Mouse (Mus musculus) kidney, postnatal 4 days (tissue): ENCODE results near the gene Slc30a7.

Experiments used
- DNase-seq, 2 experiments: peaks; one replicate each; pipeline ENCODE4 v3.0.0; 2021; ENCODE audit warnings: mixed read lengths in 2 of 2

Slc30a7 gene

DNA sequence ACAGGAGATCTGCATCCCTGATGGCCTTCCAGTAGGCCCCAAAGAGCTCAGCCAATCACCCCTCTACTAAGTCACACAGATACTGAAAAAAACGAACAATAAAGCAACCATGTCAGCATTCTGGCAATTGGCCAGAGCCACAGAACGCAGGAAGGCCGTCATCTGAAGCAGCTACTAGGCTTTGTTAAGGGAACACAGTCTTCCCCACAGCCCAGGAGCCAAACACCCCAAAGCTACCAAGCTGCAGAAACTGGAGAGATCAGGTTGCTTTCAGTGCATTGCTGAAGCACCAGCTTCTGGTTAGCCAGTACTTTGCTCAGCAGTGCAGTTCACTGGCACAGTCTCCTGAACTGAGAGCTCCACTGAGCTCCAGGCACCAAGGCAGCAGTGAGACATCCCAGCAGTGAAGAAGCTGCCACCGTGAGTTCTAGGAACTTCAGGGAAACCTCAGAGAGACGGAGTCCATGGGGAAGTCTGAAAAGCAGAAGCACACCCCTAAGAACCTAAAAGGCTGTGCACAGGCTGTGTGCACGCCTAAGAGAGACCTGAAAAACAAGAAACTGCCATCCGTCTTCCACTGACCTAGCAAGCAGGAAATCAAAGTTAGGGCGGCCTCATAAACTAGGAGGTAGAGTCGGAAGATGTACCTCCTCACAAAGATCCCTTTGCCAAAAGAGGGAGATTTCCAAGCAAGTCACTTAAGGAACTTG is 21.9 kb downstream of the Slc30a7 start:
- peak; percentile 21 to 49 for DNase-seq

DNA sequence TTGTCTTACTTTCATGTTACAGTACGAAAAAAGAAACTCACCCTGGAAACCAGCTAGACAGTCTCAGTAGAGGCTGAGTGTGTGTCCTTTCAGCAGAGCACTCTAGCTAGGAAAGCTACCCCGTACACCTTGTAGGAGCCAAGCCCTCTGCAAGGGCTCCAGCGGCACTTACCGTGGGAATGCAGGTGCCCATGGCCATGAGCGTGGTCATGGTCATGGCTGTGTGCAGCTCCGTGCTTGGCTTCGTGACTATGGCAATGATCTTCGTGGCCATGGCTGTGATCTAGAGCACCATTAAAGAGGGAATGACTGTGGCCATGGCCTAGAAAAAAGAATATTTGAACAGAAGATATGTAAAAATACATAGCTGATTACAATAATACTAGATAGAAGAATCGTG is 22.6 kb downstream of the Slc30a7 start:
- DNase-seq, result no peak

DNA sequence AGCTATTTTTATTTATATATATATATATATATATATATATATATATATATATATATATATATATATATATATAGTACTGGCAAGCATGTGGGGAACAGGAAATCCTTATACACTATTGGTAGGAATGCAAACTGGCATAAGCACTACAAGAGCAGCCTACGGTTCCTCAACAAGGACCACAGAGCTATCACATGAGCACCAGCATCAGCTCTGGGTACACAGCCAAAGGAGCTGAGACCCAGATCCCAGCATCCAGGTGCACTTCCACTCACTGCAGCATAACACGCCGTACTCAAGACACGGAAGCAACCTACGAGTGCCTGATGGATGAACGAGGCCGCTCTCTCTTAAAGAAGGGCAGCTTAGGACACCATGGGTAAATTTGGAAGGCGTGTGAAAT is 24.0 kb downstream of the Slc30a7 start:
- no peak for DNase-seq

DNA sequence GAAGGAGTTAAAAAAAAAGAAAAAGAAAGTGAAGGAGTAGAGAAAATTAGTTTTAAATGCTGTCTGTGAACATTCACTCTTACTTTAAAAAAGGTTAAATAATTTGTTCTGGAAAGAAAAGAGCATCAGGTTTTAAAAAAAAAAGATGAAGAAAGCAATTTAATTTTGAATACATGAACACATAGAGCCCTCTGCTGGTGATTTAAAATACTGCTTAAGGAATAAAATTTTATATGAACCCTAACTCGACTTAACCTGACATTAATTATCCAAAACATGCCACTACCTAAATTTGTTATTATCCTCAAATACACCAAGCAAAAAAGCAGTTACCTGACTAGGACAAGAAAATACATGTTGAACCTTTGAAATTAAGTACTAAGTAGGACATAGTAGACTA is 28.2 kb downstream of the Slc30a7 start:
- no peak for DNase-seq

DNA sequence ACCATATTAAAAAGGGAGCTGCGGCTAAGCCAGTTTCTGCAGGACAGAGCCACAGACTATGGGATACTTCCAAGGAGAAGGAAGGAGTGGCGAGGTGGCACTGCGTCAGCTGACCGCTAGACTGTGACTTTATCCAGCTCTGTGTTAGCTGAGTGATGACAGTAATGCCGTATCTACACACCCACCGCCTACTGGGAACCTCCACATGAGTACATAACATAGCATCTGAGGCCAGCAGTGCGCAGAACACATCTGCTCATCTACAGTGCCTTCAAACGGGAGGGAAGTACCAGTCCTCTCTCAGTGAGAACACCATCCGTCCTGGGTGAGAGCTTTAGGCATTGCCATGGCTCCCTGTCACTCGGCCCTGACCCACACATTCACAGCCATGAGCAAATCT is 32.2 kb downstream of the Slc30a7 start:
- no peak for DNase-seq

DNA sequence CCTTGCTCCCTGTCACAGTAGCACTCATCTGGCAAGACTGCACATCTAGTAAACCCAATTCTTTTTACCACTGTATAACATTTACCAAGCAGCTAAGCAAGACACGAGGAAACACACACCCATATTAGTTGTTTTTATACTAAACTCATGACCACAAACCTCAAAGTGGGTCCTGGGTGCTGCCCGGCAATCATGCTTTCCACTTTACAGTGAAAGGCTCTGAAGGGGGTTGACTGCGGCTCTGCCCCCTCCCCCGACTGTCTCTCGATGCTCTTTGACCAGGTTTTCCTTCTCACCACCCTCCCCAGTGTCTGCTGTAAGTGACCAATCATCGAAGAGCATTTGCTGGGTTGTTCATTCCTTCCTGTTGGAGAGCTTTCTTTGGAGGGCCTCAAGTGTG is 33.0 kb downstream of the Slc30a7 start:
- no peak for DNase-seq

DNA sequence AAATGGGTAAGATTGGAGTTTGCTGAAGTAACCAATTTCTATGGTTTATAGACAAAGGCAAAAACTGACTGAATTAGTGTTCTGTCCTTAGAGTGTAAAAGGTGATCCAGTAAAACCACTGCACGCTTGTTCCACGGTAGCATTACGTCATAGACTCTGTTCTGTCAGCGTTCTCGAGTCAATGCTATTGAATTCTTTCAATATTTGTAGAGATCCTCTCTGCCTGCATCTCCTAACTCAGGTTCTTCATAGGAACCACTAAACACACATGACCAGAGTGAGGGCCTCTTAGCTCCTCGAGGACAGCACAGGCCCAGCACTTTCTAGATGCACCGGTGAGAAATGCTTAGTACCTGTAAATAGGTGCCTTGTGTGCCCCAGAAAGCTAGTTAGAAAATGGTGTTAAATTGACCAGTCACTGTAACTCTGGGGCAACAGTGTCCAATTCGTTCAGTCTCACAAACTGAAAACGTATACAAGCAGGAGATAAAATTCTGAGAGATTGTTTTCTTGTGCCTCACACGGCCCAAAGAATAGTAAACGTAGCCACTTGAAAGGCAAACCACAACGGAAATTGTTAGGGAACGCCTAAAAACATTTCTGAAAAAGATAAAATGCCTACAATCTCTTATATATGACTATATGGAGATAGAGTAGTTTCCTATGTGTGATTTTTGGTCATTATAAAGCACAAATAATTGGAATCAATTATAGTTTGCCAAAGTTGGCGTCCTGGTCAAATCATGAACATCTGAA is 35.1 kb downstream of the Slc30a7 start:
- DNase-seq, result no peak

DNA sequence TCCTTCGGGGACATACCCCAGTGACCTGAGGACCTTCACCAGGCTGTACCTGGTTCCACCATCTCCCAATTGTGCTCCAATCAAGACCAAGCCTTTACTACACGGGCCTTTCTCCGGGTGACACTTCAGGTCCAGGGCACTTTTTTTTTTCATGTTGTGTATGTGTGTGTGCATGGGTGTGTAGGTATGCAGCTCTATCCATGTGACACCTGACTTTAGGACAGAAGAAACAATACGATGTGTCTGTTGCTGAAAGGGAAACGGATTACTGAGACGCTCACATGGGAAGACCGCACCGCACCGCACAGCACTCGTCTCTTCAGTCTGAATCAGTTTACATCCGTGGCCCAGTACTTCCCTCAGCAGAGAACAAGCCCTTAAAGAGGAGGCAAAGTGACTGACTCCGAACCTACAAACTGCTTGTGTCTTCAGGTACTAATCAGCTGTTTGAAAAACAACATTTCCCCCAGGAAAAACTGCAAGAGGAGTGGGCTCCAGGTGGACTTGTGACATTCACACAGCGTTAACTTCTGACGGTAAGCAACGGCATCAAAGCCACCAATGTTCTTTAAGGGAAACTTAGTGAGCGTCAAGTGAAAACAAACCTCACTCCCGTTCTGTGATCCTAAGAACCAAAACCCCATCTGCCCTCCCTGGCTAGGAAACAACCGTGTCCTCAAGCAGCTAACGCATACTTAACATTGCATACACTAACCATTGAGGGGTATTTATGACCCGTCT is 36.0 kb downstream of the Slc30a7 start:
- no peak for DNase-seq

DNA sequence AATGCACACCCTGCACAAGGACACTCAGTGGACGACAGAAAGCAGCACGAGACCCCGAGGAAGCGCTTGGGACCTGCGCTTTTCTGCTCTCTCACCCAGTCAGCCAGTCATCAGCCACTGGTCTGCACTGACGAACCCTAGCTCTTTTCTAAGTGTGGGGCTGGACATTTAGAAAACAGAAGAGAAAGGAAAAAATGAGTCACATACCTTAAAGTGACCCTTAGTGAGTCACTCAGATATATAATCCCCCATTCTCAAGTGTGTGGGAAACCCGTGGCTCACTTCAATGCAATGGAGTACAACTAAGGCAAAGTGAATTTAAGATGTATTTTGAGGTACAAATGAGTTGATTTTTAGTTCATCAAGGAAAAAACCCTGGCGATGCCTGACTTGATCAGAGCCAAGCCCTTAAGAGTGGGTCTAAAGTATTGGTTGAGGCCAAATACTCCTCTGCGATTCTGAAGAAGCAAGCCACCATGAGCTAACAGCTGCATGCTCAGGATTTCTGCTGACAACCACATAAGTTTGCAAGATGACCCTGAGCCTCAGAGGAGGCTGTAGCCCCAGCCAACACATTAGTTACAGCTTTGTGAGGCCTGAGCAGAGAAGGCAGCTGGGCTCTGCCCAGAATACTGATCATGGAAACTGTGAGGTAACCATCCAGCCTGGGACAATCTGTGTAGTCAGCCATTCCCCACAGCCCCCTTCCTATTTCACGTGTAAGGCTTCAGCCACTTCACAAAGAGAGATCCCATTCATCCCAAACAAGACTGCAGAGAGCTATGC is 38.3 kb downstream of the Slc30a7 start:
- no peak for DNase-seq

DNA sequence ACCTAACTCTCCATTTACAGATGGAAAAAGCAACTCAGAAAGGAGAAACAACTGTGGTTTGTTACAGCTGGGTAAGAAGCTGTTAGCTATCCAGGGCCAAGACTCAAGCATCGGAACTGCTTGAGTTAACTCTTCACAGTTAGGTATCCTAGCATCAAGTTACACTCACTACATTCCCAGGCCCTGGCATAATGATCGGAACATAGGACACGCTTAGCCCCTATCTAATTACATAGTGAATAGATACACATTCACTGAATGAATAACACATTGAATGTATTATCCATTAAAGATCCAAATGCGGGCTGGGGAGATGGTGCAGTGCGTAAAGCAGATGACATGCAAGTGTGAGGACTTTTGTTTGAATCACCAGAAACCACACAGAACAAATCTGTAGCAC is 43.1 kb downstream of the Slc30a7 start:
- DNase-seq, result no peak

DNA sequence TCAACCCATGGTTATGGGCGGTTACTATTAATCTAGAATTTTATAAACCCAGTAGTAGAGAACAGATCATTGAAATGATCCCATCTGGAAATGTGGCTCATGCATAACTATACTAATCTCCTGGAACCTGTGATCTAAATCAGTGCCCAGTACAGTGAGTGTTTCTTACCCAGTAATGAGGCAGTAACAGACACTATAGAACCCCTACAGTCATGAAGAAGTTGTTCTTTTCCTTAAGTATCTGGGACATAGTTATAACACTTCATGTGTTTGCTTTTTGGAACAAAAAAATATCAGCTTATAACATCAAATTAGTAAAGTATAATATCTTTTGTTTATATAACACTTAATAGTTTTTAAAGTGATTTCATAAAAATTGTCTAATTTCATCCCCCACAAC is 43.6 kb downstream of the Slc30a7 start:
- DNase-seq, result no peak

DNA sequence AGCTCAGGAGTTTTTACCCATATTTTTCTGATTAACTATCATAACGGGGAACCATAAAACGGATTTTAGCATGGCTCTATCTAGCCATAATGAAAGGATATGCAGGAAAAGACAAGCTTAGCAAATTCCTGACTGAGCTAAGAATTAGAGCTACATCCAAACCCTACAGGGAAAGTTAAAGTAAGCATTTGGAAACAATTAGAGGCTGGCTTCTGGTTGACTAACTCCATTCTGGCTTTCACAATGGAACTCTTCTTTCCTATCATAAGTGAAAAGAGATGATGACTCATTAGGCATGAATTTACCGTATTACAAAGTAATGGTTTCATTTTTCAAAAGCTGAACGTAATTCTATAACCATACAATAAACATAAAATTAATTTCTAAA is 45.2 kb downstream of the Slc30a7 start:
- DNase-seq, result no peak

DNA sequence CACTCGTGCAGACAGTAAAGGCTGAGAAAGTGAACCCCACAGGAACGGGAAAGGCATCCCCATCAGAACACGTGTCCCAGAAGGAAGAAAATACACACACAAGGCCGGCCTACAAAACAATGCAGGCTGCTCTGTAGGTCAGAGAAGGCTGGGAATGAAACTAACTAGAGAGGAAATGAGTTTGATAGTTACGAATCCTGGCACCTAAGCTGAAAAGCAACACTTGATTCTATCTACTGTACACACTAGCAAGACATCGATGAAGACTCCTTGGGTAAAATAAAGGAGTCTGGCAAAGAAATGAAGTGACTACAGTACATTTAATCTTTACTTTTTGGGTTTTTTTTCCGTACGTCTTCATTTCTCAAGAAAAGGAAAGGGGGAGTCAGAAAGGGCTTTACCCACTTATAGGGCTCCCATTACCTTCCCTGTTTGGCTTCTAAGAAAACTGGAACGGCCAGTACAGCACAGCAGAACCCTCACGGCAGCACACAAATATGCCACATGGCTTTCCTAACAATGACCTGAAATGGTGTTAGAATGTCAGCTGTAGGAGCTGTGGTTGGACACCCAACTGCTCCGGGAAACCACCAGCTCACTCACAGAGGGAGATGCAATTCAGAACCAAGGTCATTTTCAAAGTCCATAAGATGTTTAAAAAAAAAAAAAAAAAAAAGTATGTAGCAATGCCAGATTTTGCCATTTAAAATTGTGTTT is 45.7 kb downstream of the Slc30a7 start:
- no peak for DNase-seq

DNA sequence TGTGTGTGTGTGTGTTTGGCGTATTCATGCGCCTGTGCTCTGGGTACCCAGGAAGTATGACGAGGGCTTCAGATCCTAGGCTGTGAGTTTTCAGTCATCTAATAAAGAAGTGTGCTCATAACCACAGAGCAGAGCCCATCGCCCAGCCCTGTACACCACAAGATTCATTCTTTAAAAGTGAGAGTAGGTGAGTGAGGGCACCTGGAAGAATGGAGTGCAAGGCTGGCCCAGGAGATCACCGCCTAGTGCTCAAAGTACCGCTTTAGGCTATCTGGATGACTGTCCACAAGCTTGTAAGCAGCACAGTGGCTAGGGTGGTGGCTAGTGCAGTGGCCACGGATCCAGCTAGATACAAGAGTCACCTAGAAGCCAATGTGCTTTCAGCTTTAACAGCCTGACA is 50.0 kb downstream of the Slc30a7 start:
- no peak for DNase-seq

DNA sequence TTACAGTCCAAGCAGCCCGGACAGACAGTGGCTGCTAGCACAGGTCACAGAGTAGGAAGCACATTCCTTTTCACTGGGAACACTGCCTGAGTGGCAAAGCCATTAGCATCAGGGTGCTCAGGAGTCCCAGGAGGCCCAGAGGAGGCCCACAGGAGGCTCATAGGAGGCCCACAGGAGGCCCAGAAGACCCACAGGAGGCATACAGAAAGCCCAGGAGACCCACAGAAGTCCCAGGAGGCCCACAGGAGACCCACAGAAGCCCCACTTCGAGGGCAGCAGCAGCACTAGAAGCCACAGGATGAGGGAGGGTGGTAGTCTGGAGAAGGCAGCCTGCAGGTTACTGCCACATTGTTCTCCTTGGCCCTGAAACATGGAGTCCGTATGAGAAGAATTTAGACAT is 54.1 kb downstream of the Slc30a7 start:
- no peak for DNase-seq

DNA sequence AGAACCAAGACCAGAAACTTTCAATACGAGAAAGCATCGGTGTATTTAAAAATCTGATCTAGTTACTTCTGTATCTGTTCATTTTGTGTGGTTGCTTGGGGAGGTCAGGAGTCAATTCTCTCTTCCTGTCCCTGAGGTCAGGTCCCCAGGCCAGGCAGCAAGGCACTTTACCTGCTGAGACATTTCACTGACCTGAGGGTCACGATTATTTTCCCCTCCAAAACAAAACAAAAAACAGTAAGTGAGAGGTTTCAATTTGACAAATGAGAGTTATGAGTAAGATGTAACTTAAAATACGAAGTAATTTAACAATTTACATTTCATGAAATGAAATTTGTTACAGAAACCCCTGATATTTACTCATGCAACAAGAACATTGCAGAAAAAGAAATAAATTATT is 54.9 kb downstream of the Slc30a7 start:
- no peak for DNase-seq

DNA sequence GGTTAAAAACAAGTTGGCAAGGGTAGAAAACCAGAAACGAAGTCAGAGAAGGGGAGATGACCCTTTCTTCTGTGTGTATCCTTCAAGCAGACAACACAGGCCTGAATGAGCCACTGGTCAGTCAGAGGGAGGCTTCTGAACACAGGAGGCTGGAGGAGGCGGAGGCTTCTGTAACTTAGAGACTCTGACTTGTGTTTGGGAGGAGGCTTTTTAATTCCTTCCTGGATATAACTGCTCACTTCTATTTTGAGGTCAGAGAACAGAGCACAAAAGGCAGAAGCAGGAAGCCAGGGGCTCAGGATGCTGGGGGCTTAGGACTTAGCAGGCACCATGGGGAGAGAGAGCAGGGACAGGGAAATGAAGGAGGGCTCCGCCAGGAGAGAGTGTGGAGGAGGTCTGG is 56.0 kb downstream of the Slc30a7 start:
- DNase-seq, result no peak

DNA sequence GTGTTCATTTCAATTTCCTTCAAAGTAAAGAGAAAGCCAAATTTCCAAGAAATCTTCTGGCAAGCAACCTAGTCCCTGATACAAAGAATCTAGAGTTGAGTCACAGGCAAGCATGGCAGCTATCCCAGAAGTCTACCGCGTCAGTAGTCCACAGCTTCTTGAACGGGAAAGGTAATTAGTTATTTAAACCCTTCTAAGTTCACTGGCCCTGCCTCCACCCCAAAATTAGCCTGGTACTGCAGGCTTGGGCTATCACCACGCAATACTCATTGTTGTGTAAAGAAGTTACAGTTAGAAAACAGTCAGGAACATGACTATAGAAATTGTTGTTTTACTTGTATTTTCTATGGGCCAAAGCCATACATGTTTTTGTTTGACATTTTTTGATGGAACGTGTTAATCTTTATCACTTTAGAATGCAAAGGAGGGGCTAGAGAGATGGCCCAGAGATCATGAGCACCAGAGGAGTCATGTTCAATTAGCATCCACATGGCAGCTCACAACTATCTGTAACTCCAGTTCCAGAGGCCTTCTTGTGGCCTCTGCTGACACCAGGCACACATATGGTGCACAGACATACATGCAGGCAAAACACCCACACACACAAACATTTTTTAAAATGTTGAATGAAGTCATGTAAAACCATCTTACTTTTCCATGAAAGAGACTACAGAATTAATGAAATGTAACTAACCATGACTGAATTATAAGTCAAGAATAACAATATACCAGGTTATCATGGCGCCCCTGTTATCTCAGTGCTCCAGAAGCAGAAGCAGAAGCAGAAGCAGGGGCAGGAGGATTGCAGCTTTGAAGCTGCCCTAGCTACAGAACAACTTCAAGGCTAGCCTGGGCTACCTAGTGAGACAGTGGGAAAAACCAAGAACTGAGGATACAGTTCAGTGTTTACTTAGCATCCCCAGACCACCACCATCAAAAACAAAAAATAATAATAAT is 57.0 kb downstream of the Slc30a7 start:
- no peak for DNase-seq

DNA sequence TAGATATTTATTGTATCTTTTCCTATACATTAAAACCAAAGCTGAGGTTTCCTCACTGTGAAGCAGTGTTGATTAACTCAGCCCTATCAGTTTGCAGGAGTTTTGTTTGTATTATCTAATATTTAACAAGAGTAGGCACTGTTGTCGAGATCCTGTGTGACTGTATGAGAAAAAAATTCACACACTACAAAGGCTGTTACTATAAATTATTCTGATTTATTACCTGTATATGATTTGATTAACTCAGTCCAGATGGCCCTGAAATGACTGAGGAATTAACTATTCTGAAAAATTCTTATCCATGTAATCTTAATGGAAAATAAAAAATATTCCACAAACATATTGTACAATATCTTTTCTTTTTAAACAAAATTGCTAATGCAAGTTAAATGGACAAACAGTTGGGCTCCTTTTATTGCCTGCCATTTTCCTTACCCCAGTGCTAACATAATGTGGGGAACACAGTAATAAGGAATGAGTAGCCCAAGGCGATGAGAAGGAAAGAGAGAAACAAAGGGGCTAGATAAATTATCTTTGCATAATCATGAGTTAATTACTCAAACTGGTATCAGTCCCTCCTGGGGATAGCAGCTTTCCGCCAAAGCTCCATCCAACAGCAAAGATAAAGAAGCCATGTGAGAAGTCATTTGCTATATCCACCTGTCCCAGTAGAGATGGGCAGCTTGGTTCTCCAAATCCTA is 57.8 kb downstream of the Slc30a7 start:
- no peak for DNase-seq

DNA sequence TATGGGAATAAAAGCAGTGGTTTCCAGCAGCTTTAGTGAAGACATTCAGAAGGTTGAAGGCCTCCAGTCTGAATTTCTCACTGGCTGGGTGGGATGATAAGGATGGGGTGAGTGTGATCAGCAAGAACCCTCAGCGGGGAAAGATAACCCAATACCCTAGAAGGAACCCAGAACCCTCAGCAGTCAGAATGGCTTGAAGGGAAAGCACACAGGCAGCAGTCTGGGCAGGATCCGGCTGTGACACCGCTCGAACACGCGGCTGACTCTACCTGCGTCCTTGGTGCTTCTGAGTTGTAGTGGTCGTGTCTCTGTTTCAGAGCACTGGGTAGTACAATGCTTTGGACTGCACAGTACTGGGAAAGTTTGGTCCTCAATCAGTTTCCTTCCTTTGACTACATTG is 60.9 kb downstream of the Slc30a7 start:
- no peak for DNase-seq

DNA sequence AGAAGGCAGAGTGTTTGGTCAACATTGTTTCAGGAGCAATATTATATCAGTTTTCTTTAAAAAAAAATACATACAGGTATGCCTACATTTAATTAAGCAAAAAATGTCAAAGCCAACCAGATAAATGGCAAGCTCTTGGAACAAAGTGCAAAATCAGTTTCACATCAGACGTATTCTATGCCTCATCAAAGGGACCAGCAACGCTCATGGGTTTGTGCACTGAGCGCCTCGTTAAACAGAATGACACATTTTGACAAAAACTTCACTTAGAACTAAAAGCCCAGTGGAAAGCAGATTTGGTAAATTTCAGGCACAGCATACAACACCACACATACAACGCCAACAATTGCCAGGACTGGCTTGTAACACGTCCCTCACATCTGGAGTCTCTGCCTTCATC is 62.8 kb downstream of the Slc30a7 start:
- DNase-seq, result no peak
